8 mouse cellular contexts compared by ENCODE assay signal in genomic region chr2:11553471-11554400, GRCm38 (mm10). TPM values are rescaled to one million over a fixed set of nuclear protein-coding genes. Genes with fewer than 3 reads are reported as not detected.
DNase-seq lines count a peak whose midpoint lies in the region; ATAC-seq and TF ChIP-seq lines count a peak whose summit lies in the region.

Pfkfb3 (minus strand) TSS chr2:11554077.

- H3K4me1 ChIP-seq in CH12.LX (ENCODE audit: control insufficient read depth in 1 of 2, insufficient read depth in 2 of 2), result peaks cover 5 to 18% of the 10 kb centered on the region in 2 experiments; a peak in 3 of 4 replicates
- peaks cover 4% of the 10 kb centered on the region; the same call in 1 of the 2 replicates for H3K4me1 ChIP-seq in forebrain, postnatal 0 days (ENCODE audit: insufficient read depth)
- H3K4me1 ChIP-seq in lung, adult 2 months (ENCODE audit: control insufficient read depth, insufficient read depth, low read length), result peaks cover 2% of the 10 kb centered on the region; the same call in 1 of the 2 replicates
- peaks cover 5% of the 10 kb centered on the region; the same call in 1 of the 2 replicates for H3K4me1 ChIP-seq in neural tube, embryonic 14.5 days (ENCODE audit: control insufficient read depth, insufficient read depth, low read length)

- H3K36me3 ChIP-seq in CH12.LX (replicated peaks in 1 of 2; ENCODE audit: control insufficient read depth in 1 of 2, insufficient read depth in 1 of 2, low read length in 1 of 2), result peaks cover 0 to 10% of the 10 kb centered on the region in 2 experiments
- H3K36me3 ChIP-seq in forebrain, postnatal 0 days (ENCODE audit: insufficient read depth), result no peaks in the 10 kb centered on the region
- H3K36me3 ChIP-seq in neural tube, embryonic 14.5 days (ENCODE audit: control insufficient read depth, insufficient read depth, low read length), result no peaks in the 10 kb centered on the region

- DNase-seq in CH12.LX (ENCODE audit: extremely low read depth), result peak; percentile 55
- peak; percentile 58 to 69 for DNase-seq in cerebellum, adult 18-20 months
- peak; percentile 55 for DNase-seq in forebrain, postnatal 0 days
- peak; percentile 83 for DNase-seq in heart, postnatal 4 days
- DNase-seq in layer of hippocampus, adult 2 months (ENCODE audit: low spot score in 2 of 2), result peak; percentile 44 to 62
- DNase-seq in lung, adult 2 months, result peak; percentile 73
- peak; percentile 64 for DNase-seq in testis, postnatal 14 days (ENCODE audit: low spot score)

- TF ChIP-seq CTCF in CH12.LX (conservative IDR thresholded peaks at IDR 0.05 in 1 of 2, IDR thresholded peaks at IDR 0.05 in 1 of 2; ENCODE audit: low read depth in 2 of 2, low read length in 2 of 2), result no peak
- no peak for TF ChIP-seq CTCF in forebrain, postnatal 0 days (IDR thresholded peaks at IDR 0.05; ENCODE audit: low read depth)
- no peak for TF ChIP-seq CTCF in layer of hippocampus, adult 2 months (conservative IDR thresholded peaks at IDR 0.05)
- no peak for TF ChIP-seq CTCF in lung, adult 2 months (IDR thresholded peaks at IDR 0.05; ENCODE audit: insufficient read depth, low read length)

- H3K79me2 ChIP-seq in CH12.LX (replicated peaks; ENCODE audit: control insufficient read depth, extremely low read depth, insufficient read depth, poor library complexity, severe bottlenecking), result no peaks in the 10 kb centered on the region

- H3K9me3 ChIP-seq in CH12.LX (replicated peaks; ENCODE audit: low read length), result no peaks in the 10 kb centered on the region
- no peaks in the 10 kb centered on the region for H3K9me3 ChIP-seq in forebrain, postnatal 0 days (ENCODE audit: low read length)
- H3K9me3 ChIP-seq in neural tube, embryonic 14.5 days (ENCODE audit: control insufficient read depth, low read length), result no peaks in the 10 kb centered on the region

- H3K27ac ChIP-seq in CH12.LX (ENCODE audit: insufficient read depth, low read depth), result peak within 1 kb of the TSS; percentile 55
- no peak within 1 kb of the TSS for H3K27ac ChIP-seq in forebrain, postnatal 0 days (ENCODE audit: low read depth, low read length)
- peak within 1 kb of the TSS; percentile 85 for H3K27ac ChIP-seq in layer of hippocampus, adult 2 months
- no peak within 1 kb of the TSS for H3K27ac ChIP-seq in neural tube, embryonic 14.5 days (ENCODE audit: low read depth, low read length)

- in situ Hi-C loops in CH12.LX (cut with MboI; ENCODE audit: low pct_ligation_motif_present, low pct_unique_long_range_greater_than_20kb, low sequenced_read_pairs), result no loop called here

- peak; percentile 90 for ATAC-seq in forebrain, postnatal 0 days
- ATAC-seq in neural tube, embryonic 14.5 days (ENCODE audit: low read depth), result peak; percentile 91

- dilution Hi-C loops in CH12.LX (cut with MboI; ENCODE audit: extremely low pct_ligation_motif_present, extremely low pct_unique_long_range_greater_than_20kb, low sequenced_read_pairs), result no loop called here

- WGBS in forebrain, postnatal 0 days, result 2% methylated on average over 67 of the region's 67 CpGs
- 3% methylated on average over 67 of the region's 67 CpGs for WGBS in lung, adult 2 months
- 2% methylated on average over 67 of the region's 67 CpGs for WGBS in neural tube, embryonic 14.5 days

- peak; percentile 60 for TF ChIP-seq POLR2A in CH12.LX (IDR thresholded peaks at IDR 0.05; ENCODE audit: low read depth, low read length)
- TF ChIP-seq POLR2A in lung, adult 2 months (IDR thresholded peaks at IDR 0.05; ENCODE audit: borderline replicate concordance, extremely low read depth, low read depth, low read length), result no peak

- peak within 1 kb of the TSS; percentile 92 for H3K4me2 ChIP-seq in CH12.LX (ENCODE audit: insufficient read depth, low read depth, poor library complexity, severe bottlenecking)
- peak within 1 kb of the TSS; percentile 99 for H3K4me2 ChIP-seq in forebrain, postnatal 0 days (ENCODE audit: low read depth)
- H3K4me2 ChIP-seq in neural tube, embryonic 14.5 days (ENCODE audit: low read depth, low read length), result peak within 1 kb of the TSS; percentile 93

- peak within 1 kb of the TSS; percentile 52 for H3K9ac ChIP-seq in CH12.LX (ENCODE audit: insufficient read depth, low read depth)
- peak within 1 kb of the TSS; percentile 60 for H3K9ac ChIP-seq in forebrain, postnatal 0 days
- peak within 1 kb of the TSS; percentile 54 for H3K9ac ChIP-seq in neural tube, embryonic 14.5 days (replicated peaks; ENCODE audit: low read depth, low read length)

- H3K4me3 ChIP-seq in CH12.LX (replicated peaks in 1 of 3; ENCODE audit: low read depth in 2 of 3, low read length in 2 of 3, poor library complexity in 1 of 3), result peak within 1 kb of the TSS; percentile 67 to 83 (median 82)
- peak within 1 kb of the TSS; percentile 60 for H3K4me3 ChIP-seq in forebrain, postnatal 0 days (ENCODE audit: low read depth, low read length)
- peak within 1 kb of the TSS; percentile 82 for H3K4me3 ChIP-seq in layer of hippocampus, adult 2 months
- H3K4me3 ChIP-seq in lung, adult 2 months (replicated peaks; ENCODE audit: extremely low read depth, low read depth, low read length), result peak within 1 kb of the TSS; percentile 67
- H3K4me3 ChIP-seq in neural tube, embryonic 14.5 days (ENCODE audit: low read depth, low read length), result peak within 1 kb of the TSS; percentile 49

- H3K27me3 ChIP-seq in CH12.LX (replicated peaks), result peaks cover 2% of the 10 kb centered on the region
- H3K27me3 ChIP-seq in forebrain, postnatal 0 days (ENCODE audit: insufficient read depth, low read length), result peaks cover 11% of the 10 kb centered on the region; the same call in 1 of the 2 replicates
- H3K27me3 ChIP-seq in neural tube, embryonic 14.5 days (ENCODE audit: control insufficient read depth, insufficient read depth, low read length), result peaks cover 16% of the 10 kb centered on the region

- TF ChIP-seq EP300 in CH12.LX (IDR thresholded peaks at IDR 0.05; ENCODE audit: low read length), result no peak

- no peak for TF ChIP-seq RAD21 in CH12.LX (IDR thresholded peaks at IDR 0.05; ENCODE audit: low read depth, low read length)

TF ChIP-seq in CH12.LX, 34 proteins besides CTCF, POLR2A, EP300 and RAD21:
- TF ChIP-seq UBTF (IDR thresholded peaks at IDR 0.05; ENCODE audit: low read depth, low read length) (peak; percentile 69), MAZ (IDR thresholded peaks at IDR 0.05; ENCODE audit: low read depth, low read length) (no peak), BHLHE40 (IDR thresholded peaks at IDR 0.05; ENCODE audit: low read depth, low read length) (peak; percentile 48; the same call in 1 of the 2 replicates), HCFC1 (IDR thresholded peaks at IDR 0.05; ENCODE audit: low read depth, low read length) (peak; percentile 44), MAFK (IDR thresholded peaks at IDR 0.05; ENCODE audit: insufficient replicate concordance, low read length) (no peak), MAX (IDR thresholded peaks at IDR 0.05; ENCODE audit: low read length) (peak; percentile 50; the same call in 1 of the 2 replicates), SIN3A (IDR thresholded peaks at IDR 0.05; ENCODE audit: low read length) (peak; percentile 71), CHD2 (IDR thresholded peaks at IDR 0.05; ENCODE audit: low read length) (no peak), ZMIZ1 (IDR thresholded peaks at IDR 0.05; ENCODE audit: low read depth, low read length) (0 out of 2 replicates have a peak, but pooled peaks have one; percentile 41), MXI1 (IDR thresholded peaks at IDR 0.05; ENCODE audit: low read depth, low read length) (peak; percentile 92), NRF1 (IDR thresholded peaks at IDR 0.05; ENCODE audit: low read depth, low read length) (peak; percentile 48; the same call in 1 of the 2 replicates), ELF1 (IDR thresholded peaks at IDR 0.05; ENCODE audit: low read depth, low read length) (peak; percentile 75), TCF12 (IDR thresholded peaks at IDR 0.05; ENCODE audit: low read depth, low read length) (peak; percentile 30; the same call in 1 of the 2 replicates)
TF ChIP-seq in CH12.LX: peak in this region for 10.

RNA-seq across cellular contexts. Expression of gene Pfkfb3, which starts in this region (rescaled TPM):
- total RNA-seq in CH12.LX (2012; rRNA removed), result 6.5 and 7.6 TPM in 2 replicates
- total RNA-seq in CH12.LX (2014; rRNA removed), result 4.9 and 6.7 TPM in 2 replicates
- 17.2 and 18.3 TPM in 2 replicates for polyA plus RNA-seq in CH12.LX (2012; ENCODE audit: insufficient read length, low read depth)
- 19.2 and 22.5 TPM in 2 replicates for total RNA-seq in forebrain, postnatal 0 days (2014; rRNA removed)
- polyA plus RNA-seq in forebrain, postnatal 0 days (2015; fragmentation: Nextera tagmentation; extraction: Ambion mirVana), result 21.0 and 28.9 TPM in 2 replicates
- 10 to 100 TPM; 11.8 to 12.7 TPM for total RNA-seq in heart, postnatal 4 days (2021)
- 10 to 100 TPM; 36.8 to 40.1 TPM for total RNA-seq in layer of hippocampus, adult 2 months (2021)
- 40.2 and 44.4 TPM in 2 replicates for polyA plus RNA-seq in lung, adult 2 months (2012; rRNA removed)
- 31.7 and 38.0 TPM in 2 replicates for polyA plus RNA-seq in neural tube, embryonic 14.5 days (2014; fragmentation: Nextera tagmentation; extraction: Ambion mirVana)

Comparison
In these comparisons a context has a peak if more than half of its experiments do, and no peak if none do; other contexts are left out.
1. H3K27ac ChIP-seq: peak in CH12.LX (single experiment) and layer of hippocampus, adult 2 months (single experiment); none in forebrain, postnatal 0 days (single experiment) and neural tube, embryonic 14.5 days (single experiment).
2. Peak in every context shown above with its lines, with median percentiles within 50 percentile points of each other: DNase-seq, H3K4me2 ChIP-seq, H3K4me3 ChIP-seq and H3K9ac ChIP-seq.